Mouse (Mus musculus) left cerebral cortex, postnatal 25 days (tissue): Measurements from ENCODE around the gene Plk5. TPM values are rescaled to one million over a fixed set of nuclear protein-coding genes. Genes with fewer than 3 reads are reported as not detected.

Experiments used
- DNase-seq, 2 experiments: peaks; one replicate each; pipeline ENCODE4 v3.0.0; 2022; ENCODE audit warnings: low spot score in 2 of 2, mixed read lengths in 1 of 2
- intact Hi-C: fragments of 180-260 bp; cut with DNase I; formaldehyde crosslinking; loops from one replicate; pipeline ENCODE4 v1.15.1; 2025
- total RNA-seq, 2 experiments: library from RNA; stranded (reverse); gene quantifications; 2 replicates each; pipeline ENCODE4 v1.2.3; 2021

Plk5 gene
- total RNA-seq, 2 experiments from 2014 or later: 22.6 to 24.9 TPM

GRCm38 (mm10) chr10:80384115-80384639 lies 27.9 kb downstream of the Plk5 start:
- DNase-seq: no peak
- intact Hi-C loops: no loop called here

DNA sequence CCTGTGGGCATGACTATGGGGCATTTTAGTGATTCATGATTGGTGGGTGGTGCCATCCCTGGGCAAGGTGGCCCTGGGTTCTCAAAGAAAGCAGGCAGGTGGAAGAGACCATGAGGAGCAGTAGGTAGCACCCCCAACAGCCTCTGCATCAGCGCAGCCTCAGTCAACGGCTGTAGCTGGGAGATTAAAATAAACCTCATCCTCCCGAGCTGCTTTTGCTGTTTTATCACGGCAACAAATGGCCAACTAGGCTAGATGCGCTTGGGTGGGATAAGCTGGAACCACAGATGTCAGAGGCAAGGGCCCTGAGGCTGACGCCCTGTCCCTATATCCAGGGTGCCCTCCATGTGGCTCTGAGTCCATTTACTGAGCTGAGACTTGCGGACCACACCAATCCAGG lies 28.4 kb downstream of the Plk5 start:
- intact Hi-C loops: no loop called here
- DNase-seq: no peak

GRCm38 (mm10) chr10:80385310-80385709 lies 29.1 kb downstream of the Plk5 start:
- intact Hi-C loops: no loop called here
- no peak for DNase-seq

DNA sequence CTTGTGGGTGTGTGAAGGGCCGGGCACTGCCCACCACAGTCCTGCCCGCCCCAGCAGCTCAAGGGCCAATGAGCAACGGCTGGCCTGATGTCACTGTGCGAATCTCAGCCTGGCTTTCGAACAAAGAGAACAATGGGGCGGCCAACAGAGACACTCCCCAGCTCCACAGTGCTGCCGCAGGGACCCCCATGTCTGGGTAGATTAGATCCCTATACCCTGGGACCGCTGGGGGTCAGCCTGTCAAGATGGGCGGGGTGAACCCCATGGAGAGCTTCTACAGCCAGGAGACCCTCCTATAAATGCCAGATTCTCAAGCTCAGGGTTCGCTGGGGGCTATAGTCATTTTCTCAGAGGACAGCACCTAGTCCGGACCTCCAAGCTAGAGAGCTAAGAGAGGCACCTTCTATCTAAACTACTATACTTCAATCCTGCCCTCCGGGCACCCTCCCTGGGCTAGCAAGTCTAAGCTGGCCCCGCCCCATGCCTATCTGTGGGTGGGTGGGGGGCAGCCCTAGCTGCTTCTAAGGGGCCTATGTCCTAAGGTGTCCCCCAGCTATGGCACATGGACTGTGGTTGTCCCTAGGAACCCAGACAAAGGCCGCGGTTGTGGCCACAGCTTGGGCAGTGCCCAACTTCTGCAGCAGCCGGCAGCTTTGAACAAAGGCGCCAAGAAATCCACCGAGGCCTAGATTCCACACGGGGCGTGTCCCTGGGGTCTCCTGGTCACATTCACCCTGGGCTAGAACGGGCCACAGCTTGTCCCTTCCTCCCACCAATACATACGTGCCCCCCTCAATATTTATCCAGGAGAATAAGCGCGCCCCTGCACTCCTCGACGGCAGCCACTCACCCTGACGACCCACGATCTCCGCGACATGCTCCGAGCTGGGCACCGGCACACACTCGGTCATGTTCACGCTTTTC lies 29.8 kb downstream of the Plk5 start:
- intact Hi-C loops: no loop called here
- no peak for DNase-seq

- intact Hi-C loops: no loop called here
- no peak for DNase-seq
Measured at GRCm38 (mm10) chr10:80386735-80387471, 30.6 kb downstream of the Plk5 start.

- intact Hi-C loops: no loop called here
- peak; percentile 82 to 91 for DNase-seq
Measured at GRCm38 (mm10) chr10:80387522-80387959, 31.3 kb downstream of the Plk5 start, which contains the start of gene Mex3d. Gene Mex3d (minus strand): TSS chr10:80387659.

DNA sequence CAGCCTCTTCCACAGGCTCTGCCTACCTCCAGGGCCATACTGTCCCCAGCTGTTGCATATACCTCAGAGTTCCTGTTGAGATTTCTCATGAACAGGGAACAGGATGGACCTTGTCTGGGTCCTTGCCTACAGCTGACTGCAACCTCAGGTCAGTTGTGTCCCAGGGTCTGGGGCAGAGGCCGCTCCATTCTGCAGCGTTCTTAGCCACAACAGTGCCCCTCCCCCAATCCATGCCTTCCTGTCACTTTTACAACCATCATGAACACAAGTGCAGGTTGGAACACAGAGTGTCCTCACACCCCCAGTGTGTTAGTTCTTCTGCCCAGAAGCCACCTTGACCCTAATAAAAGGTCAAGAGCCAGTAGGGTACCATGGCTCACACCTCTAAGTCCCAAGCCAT lies 32.5 kb downstream of the Plk5 start:
- DNase-seq: no peak
- intact Hi-C loops: no loop called here

GRCm38 (mm10) chr10:80389185-80389708 lies 33.0 kb downstream of the Plk5 start:
- DNase-seq: no peak
- intact Hi-C loops: no loop called here

GRCm38 (mm10) chr10:80390697-80391096 lies 34.4 kb downstream of the Plk5 start:
- intact Hi-C loops: no loop called here

GRCm38 (mm10) chr10:80392687-80393086 lies 36.4 kb downstream of the Plk5 start:
- DNase-seq: no peak
- intact Hi-C loops: no loop called here

More at GRCm38 (mm10) chr10:80390697-80391096, 34.4 kb downstream of the Plk5 start:
- DNase-seq: no peak

DNA sequence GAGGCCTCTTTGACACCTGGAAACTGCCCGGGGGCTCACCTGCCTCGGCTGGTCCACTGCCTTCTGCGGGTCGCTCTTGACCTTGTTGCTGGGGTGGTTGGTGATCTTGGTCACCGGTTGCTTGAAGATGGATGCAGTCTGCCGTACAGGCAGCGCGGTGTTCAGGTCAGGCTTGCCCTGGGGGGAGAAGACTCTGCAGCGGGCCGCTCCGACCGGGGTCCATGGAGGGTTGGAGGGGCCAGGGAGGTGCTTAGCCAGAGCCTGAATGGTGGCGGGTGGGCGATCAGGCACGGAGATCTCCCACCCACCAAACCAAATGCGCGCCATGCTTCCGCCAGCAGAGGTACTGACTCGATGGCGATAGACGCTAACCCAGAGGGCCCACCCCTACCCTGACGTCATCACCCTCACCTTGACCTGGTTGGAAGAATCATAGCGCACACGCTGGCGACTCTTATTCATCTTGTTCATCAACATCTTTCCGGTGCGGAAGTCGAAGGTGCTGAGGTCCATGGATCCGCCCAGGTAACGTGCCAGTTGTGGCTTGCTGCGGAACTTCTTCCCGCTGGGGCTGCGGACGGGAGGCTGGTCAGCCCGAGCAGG lies 38.9 kb downstream of the Plk5 start:
- intact Hi-C loops: no loop called here
- no peak for DNase-seq

DNA sequence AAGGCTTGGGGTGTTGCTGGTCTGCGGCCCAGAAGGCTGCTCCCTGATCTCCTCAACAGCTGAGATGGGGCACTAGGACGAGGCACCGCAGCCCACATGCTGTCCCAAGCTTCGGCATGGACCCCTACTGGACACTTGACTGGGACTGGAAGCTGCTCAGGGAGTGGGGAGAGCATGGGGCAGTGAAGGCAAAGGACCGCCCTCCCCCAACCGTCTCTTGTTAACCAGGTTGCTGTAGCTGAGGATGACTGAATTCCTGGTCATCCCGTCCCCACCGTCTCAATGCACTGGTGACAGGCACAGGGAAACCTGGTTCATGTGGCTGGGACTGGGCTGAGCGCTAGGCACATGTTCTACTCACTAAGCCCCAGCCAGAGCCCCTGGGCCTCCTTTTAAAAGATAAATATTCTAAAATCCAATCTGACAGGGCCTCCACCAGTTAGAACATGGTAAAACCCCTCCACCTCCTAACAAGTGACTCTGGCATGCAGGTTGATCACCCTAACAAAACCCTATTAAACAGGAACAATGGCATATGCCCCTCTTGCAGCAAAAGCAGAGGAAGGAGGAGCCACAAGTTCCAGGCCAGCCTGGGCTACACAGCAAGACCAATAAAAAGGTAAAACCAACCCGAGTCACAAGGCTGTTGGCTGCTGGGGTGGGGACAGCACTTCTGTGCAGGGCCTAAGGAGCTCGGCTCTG lies 40.7 kb downstream of the Plk5 start:
- intact Hi-C loops: no loop called here

GRCm38 (mm10) chr10:80397524-80398173 lies 41.4 kb downstream of the Plk5 start:
- intact Hi-C loops: no loop called here
- no peak for DNase-seq

More for the DNA sequence above, 40.7 kb downstream of the Plk5 start:
- DNase-seq: no peak

DNA sequence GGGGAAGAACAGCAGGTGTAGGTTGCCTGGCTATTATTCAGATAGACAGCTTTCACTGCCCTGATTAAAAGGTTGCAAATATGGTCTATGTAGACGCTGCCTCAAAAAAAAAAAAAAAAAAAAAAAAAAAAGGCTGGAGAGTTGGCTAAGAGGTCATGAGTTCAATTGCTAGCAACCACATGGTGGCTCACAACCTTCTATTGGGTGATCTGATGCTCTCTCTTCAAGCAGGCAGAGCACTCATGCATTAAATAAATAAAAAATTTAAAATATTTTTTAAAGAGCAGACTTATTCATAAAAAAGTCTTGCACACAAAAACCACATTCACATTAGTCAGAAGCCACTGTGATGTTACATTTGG lies 41.9 kb downstream of the Plk5 start:
- intact Hi-C loops: no loop called here
- DNase-seq: no peak

DNA sequence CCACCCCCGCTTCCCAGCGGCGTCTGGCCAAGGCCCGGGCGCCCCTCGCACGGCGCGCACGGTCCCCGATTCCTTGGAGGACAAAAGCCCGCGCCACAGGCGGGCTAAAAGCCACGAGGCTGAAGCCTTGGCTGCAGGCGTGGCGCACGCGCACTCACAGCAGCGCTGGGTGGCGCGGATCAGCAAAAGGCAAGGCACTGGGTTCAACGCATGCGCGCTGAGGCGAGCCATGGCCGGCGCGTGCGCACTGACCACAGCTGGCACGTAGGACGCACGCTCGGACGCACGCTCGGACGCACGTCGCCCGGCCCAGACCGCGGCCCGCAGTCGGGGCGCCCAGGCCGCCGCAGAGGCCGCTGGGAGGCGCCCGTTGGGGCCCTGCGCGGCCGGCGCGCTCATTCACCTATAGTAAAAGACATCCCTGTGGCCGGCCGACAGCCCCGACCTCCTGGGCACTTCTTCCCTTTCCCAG lies 42.5 kb downstream of the Plk5 start:
- DNase-seq: peak; percentile 97 to 99
- intact Hi-C loops: no loop called here

GRCm38 (mm10) chr10:80399191-80399972 lies 43.1 kb downstream of the Plk5 start, which contains the start of gene Mbd3:
Gene Mbd3 (minus strand): TSS chr10:80399550.
- DNase-seq: peak; percentile 99 to 100

GRCm38 (mm10) chr10:80399973-80400703 lies 43.9 kb downstream of the Plk5 start:
- no peak for DNase-seq
- intact Hi-C loops: no loop called here

More at GRCm38 (mm10) chr10:80399191-80399972, 43.1 kb downstream of the Plk5 start, which contains the start of gene Mbd3:
- intact Hi-C loops: no loop called here
